Mouse (Mus musculus) gastrocnemius, postnatal 10 days (tissue): ENCODE measurements around the gene Tpm4. TPM values are rescaled to one million over a fixed set of nuclear protein-coding genes. Genes with fewer than 3 reads are reported as not detected.

Source experiments
- DNase-seq: peaks from one replicate; pipeline ENCODE4 v3.0.0; 2021; ENCODE audit warnings: mixed read lengths
- total RNA-seq, 2 experiments: library from RNA; stranded (reverse); gene quantifications; 2 replicates each; pipeline ENCODE4 v1.2.3; 2021

Gene Tpm4
- total RNA-seq, 2 experiments from 2014 or later, result 115 to 142 TPM

GRCm38 (mm10) chr8:72143256-72143824, 8.6 kb downstream of the Tpm4 start:
- no peak for DNase-seq

- no peak for DNase-seq
Measured at GRCm38 (mm10) chr8:72144345-72144975, 9.7 kb downstream of the Tpm4 start.

GRCm38 (mm10) chr8:72145511-72145910, 10.7 kb downstream of the Tpm4 start:
- no peak for DNase-seq

- DNase-seq, result no peak
Measured at GRCm38 (mm10) chr8:72146056-72146455, 11.3 kb downstream of the Tpm4 start.

GRCm38 (mm10) chr8:72146556-72146955, 11.8 kb downstream of the Tpm4 start:
- DNase-seq, result no peak

- no peak for DNase-seq
Measured at GRCm38 (mm10) chr8:72147266-72147665, 12.5 kb downstream of the Tpm4 start.

- no peak for DNase-seq
Measured at GRCm38 (mm10) chr8:72149056-72149455, 14.3 kb downstream of the Tpm4 start.

GRCm38 (mm10) chr8:72151418-72152078, 16.8 kb downstream of the Tpm4 start:
- DNase-seq, result no peak

GRCm38 (mm10) chr8:72153382-72153781, 18.6 kb downstream of the Tpm4 start:
- no peak for DNase-seq

GRCm38 (mm10) chr8:72158096-72158495, 23.3 kb downstream of the Tpm4 start:
- DNase-seq, result no peak

GRCm38 (mm10) chr8:72158726-72159125, 24.0 kb downstream of the Tpm4 start:
- no peak for DNase-seq

- DNase-seq, result no peak
Measured at GRCm38 (mm10) chr8:72160007-72160406, 25.2 kb downstream of the Tpm4 start.

- peak; percentile 100 for DNase-seq
Measured at GRCm38 (mm10) chr8:72160707-72161697, 26.2 kb downstream of the Tpm4 start, which contains the start of gene Rab8a. Rab8a (plus strand) TSS chr8:72161200.

- DNase-seq, result no peak
Measured at GRCm38 (mm10) chr8:72162821-72163220, 28.0 kb downstream of the Tpm4 start.

GRCm38 (mm10) chr8:72169098-72169668, 34.4 kb downstream of the Tpm4 start:
- no peak for DNase-seq

GRCm38 (mm10) chr8:72169681-72170249, 35.0 kb downstream of the Tpm4 start:
- DNase-seq, result no peak

GRCm38 (mm10) chr8:72177346-72177925, 42.7 kb downstream of the Tpm4 start:
- DNase-seq, result peak; percentile 77

- DNase-seq, result no peak
Measured at GRCm38 (mm10) chr8:72183554-72184202, 48.9 kb downstream of the Tpm4 start.

GRCm38 (mm10) chr8:72187793-72188331, 53.1 kb downstream of the Tpm4 start:
- DNase-seq, result no peak
